Mouse (Mus musculus) neural tube, embryonic 15.5 days (tissue): ENCODE results near the gene Usp8. TPM values are rescaled to one million over a fixed set of nuclear protein-coding genes. Genes with fewer than 3 reads are reported as not detected.

Experiments used
- ATAC-seq: fragments of 200-750 bp; cut with Nextera tagmentation; 2 replicates; pipeline ENCODE4 v1.8.0; 2017; ENCODE audit warnings: mild to moderate bottlenecking, moderate TSS enrichment, moderate library complexity; ENCODE audit not compliant: low FRiP score
- H3K27ac ChIP-seq: fragments of 300-500 bp; sonication (generic); replicated peaks from 2 replicates; pipeline ENCODE4 v1.5.1; 2015; ENCODE audit warnings: mild to moderate bottlenecking, inconsistent platforms
- H3K27me3 ChIP-seq: fragments of 300-500 bp; sonication (generic); replicated peaks from 2 replicates; pipeline ENCODE4 v1.6.1; 2015; ENCODE audit warnings: inconsistent platforms
- H3K36me3 ChIP-seq: fragments of 300-500 bp; sonication (generic); 2 replicates; pipeline ENCODE4 v1.6.1; 2015; ENCODE audit warnings: inconsistent platforms
- H3K4me1 ChIP-seq: fragments of 300-500 bp; sonication (generic); 2 replicates; pipeline ENCODE4 v1.6.1; 2015; ENCODE audit warnings: inconsistent platforms
- H3K4me2 ChIP-seq: fragments of 300-500 bp; sonication (generic); 2 replicates; pipeline ENCODE4 v1.6.1; 2015; ENCODE audit warnings: inconsistent platforms, mild to moderate bottlenecking, moderate library complexity
- H3K4me3 ChIP-seq: fragments of 300-500 bp; sonication (generic); replicated peaks from 2 replicates; pipeline ENCODE4 v1.5.1; 2015; ENCODE audit warnings: mild to moderate bottlenecking, inconsistent platforms
- H3K9ac ChIP-seq: fragments of 300-500 bp; sonication (generic); replicated peaks from 2 replicates; pipeline ENCODE4 v1.6.1; 2015; ENCODE audit warnings: mild to moderate bottlenecking, inconsistent platforms
- H3K9me3 ChIP-seq: fragments of 300-500 bp; sonication (generic); replicated peaks from 2 replicates; pipeline ENCODE4 v1.6.1; 2016; ENCODE audit warnings: inconsistent platforms
- whole genome bisulfite sequencing: fragments of 180-500 bp; shearing (Covaris S2); methylation state at CpG from one replicate; pipeline ENCODE4 v1.1.7; 2015; ENCODE audit warnings: mixed read lengths; 5-methylcytosine and 5-hydroxymethylcytosine counted together
- polyA plus RNA-seq: library from polyadenylated mRNA; unstranded; fragments of >200 nt; fragmentation: Nextera tagmentation; extraction: Ambion mirVana; gene quantifications from 2 replicates; pipeline ENCODE4 v1.2.1, GENCODE M21; 2015

The Usp8 gene
- polyA plus RNA-seq, 1 experiment from 2014 or later, result 30.1 TPM

DNA sequence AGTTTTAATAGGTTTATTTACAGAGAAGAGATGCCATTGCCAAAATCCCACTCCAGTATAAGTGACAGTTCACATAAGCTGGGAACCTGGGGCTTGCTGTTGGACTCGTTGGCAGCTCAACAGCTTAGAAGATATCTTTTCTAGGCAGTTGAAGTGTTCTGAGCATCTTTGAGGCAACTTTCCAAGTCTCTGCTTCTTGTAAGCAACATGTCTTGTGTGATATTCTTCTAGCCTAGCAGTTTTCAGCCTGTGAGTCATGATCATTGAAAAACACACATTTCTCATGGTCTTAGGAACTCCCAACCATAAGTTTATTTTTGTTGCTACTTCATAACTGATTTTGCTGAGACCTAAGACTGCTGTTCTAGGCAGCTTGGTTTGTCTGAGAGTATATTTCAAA lies 24.2 kb upstream of the Usp8 start:
- no peak overlapping the region for H3K4me2 ChIP-seq
- H3K36me3 ChIP-seq, result peaks cover 3% of the 10 kb centered on the region
- WGBS, result 100% methylated on average over 1 of the region's 1 CpGs
- no peak for ATAC-seq
- H3K9me3 ChIP-seq, result no peaks in the 10 kb centered on the region
- H3K4me1 ChIP-seq, result no peaks in the 10 kb centered on the region
- no peak overlapping the region for H3K9ac ChIP-seq
- H3K27me3 ChIP-seq, result no peaks in the 10 kb centered on the region
- no peak overlapping the region for H3K27ac ChIP-seq
- no peak overlapping the region for H3K4me3 ChIP-seq

DNA sequence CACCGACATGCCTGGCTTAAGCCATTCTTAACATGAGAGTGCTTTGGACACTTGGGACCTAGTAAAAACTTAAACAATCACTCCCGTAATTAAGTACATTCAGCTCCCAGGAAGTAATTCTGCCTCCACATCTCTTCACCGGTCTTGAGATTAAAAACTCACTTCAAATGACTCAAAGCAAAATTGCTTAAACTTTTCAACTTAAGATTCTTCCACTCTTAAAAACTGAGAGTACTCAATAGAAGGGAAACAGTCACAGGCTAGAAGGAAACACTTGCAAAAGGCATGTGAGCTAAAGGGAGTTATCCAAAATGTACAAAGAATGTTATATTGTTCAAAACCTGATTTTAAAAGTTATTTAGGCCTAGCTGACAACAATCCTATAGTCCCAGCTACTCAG lies 15.8 kb upstream of the Usp8 start:
- Histone ChIP-seq H3K27me3 (0 out of 2 replicates have a peak, but pooled peaks cover 3% of the 10 kb centered on the region), H3K4me1 (no peaks in the 10 kb centered on the region)
- WGBS, result 86% methylated on average over 3 of the region's 3 CpGs

GRCm38 (mm10) chr2:126695285-126695684 lies 11.8 kb upstream of the Usp8 start:
- ATAC-seq, result no peak
- 86% methylated on average over 6 of the region's 6 CpGs for WGBS

More for the DNA sequence above, 15.8 kb upstream of the Usp8 start:
- Histone ChIP-seq H3K36me3 (peaks cover 9% of the 10 kb centered on the region), H3K9ac (no peak overlapping the region), H3K9me3 (no peaks in the 10 kb centered on the region), H3K4me2 (no peak overlapping the region), H3K27ac (no peak overlapping the region), H3K4me3 (no peak overlapping the region)
- ATAC-seq, result no peak

GRCm38 (mm10) chr2:126707438-126707779 lies 281 bp downstream of the Usp8 start:
- peak; percentile 84 for ATAC-seq
- Histone ChIP-seq H3K4me3 (peak overlapping the region; percentile 64), H3K9ac (peak overlapping the region; percentile 84), H3K27ac (peak overlapping the region; percentile 88), H3K27me3 (peaks cover 18% of the 10 kb centered on the region), H3K4me2 (peak overlapping the region; percentile 80), H3K9me3 (no peaks in the 10 kb centered on the region), H3K36me3 (no peaks in the 10 kb centered on the region), H3K4me1 (peaks cover 15% of the 10 kb centered on the region)
- WGBS, result 0% methylated on average over 23 of the region's 23 CpGs

More at GRCm38 (mm10) chr2:126695285-126695684, 11.8 kb upstream of the Usp8 start:
- no peak overlapping the region for H3K4me3 ChIP-seq
- no peak overlapping the region for H3K27ac ChIP-seq
- H3K36me3 ChIP-seq, result no peaks in the 10 kb centered on the region
- no peak overlapping the region for H3K4me2 ChIP-seq
- 0 out of 2 replicates have a peak, but pooled peaks cover 3% of the 10 kb centered on the region for H3K27me3 ChIP-seq
- H3K9ac ChIP-seq, result no peak overlapping the region
- no peaks in the 10 kb centered on the region for H3K9me3 ChIP-seq
- H3K4me1 ChIP-seq, result no peaks in the 10 kb centered on the region

DNA sequence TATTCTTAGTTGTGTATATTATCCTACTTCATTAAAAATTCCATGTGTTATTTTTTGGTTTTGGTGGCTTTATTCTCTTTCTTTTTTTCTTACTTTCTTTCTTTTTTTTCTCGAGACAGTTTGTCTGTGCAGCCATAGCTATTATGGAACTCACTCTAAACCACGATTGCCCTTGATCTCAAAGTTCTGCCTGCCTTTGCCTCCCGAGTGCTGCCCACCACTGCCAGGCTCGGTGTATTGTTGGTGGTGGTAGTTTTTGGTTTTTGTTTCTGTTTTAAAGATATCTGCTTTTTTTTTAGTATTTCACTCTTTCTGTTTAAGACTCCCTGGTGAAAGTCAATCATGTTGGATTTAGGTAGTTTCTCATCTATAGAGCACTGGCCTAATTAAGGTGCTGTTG lies 1.2 kb downstream of the Usp8 start:
- H3K4me1 ChIP-seq, result peaks cover 15% of the 10 kb centered on the region
- H3K9ac ChIP-seq, result peak overlapping the region; percentile 84
- H3K27me3 ChIP-seq, result peaks cover 13% of the 10 kb centered on the region
- no peaks in the 10 kb centered on the region for H3K9me3 ChIP-seq
- 89% methylated on average over 4 of the region's 4 CpGs for WGBS
- H3K27ac ChIP-seq, result no peak overlapping the region
- H3K4me3 ChIP-seq, result peak overlapping the region; percentile 64; the same call in 1 of the 2 replicates
- ATAC-seq, result no peak
- peak overlapping the region; percentile 80 for H3K4me2 ChIP-seq
- no peaks in the 10 kb centered on the region for H3K36me3 ChIP-seq

DNA sequence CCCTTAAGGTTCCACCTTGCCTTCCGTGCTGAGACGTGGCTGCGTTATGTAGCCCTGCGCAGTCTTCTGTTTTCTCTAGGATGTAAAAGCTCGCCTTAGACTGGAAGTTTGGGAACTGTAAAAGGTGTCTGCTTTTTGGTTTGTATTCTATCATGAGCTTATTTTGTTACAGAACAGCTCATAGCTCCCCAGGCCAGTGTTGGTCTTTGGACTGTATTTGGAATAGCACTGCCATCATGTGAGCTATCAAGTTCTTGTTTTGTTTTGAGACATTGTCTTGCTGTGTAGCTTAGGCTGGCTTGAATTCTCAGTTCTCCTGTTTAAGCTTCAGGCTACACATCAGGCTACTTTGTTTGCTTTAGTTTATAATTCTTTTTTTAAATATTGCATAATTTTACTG lies 5.4 kb downstream of the Usp8 start:
- no peak for ATAC-seq
- H3K4me1 ChIP-seq, result peaks cover 10% of the 10 kb centered on the region
- no peaks in the 10 kb centered on the region for H3K27me3 ChIP-seq
- H3K9ac ChIP-seq, result no peak overlapping the region
- no peaks in the 10 kb centered on the region for H3K36me3 ChIP-seq
- no peak overlapping the region for H3K27ac ChIP-seq
- 97% methylated on average over 5 of the region's 5 CpGs for WGBS
- no peaks in the 10 kb centered on the region for H3K9me3 ChIP-seq
- H3K4me3 ChIP-seq, result no peak overlapping the region
- no peak overlapping the region for H3K4me2 ChIP-seq

GRCm38 (mm10) chr2:126712950-126713349 lies 5.8 kb downstream of the Usp8 start:
- Histone ChIP-seq H3K4me3 (no peak overlapping the region), H3K9me3 (no peaks in the 10 kb centered on the region), H3K9ac (no peak overlapping the region), H3K36me3 (no peaks in the 10 kb centered on the region), H3K27ac (no peak overlapping the region), H3K4me1 (peaks cover 8% of the 10 kb centered on the region), H3K27me3 (no peaks in the 10 kb centered on the region), H3K4me2 (no peak overlapping the region)
- ATAC-seq, result no peak

DNA sequence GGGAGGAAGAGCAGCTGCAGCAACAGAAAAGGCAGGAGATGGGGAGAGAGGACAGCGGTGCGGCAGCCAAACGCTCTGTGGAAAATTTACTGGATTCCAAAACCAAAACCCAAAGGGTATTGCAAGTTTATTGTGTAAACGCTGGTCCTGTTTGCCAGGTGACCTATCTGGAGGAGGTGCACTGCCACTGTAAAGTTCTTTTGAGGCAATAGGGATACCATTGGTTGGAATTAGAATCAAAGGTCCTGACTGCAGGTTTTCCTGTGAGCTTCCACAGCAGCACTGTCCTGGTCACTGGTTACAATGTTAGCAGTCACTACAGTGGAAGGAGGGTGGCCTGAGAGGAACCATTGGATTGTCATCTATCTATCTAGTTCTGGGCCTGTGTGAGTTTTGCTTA lies 22.1 kb downstream of the Usp8 start:
- Histone ChIP-seq H3K36me3 (peaks cover 47% of the 10 kb centered on the region), H3K9me3 (no peaks in the 10 kb centered on the region), H3K4me3 (no peak overlapping the region), H3K4me1 (no peaks in the 10 kb centered on the region), H3K9ac (no peak overlapping the region), H3K4me2 (no peak overlapping the region), H3K27ac (no peak overlapping the region), H3K27me3 (no peaks in the 10 kb centered on the region)
- WGBS, result 97% methylated on average over 4 of the region's 4 CpGs
- no peak for ATAC-seq

- Histone ChIP-seq H3K4me1 (no peaks in the 10 kb centered on the region), H3K27ac (no peak overlapping the region), H3K4me2 (no peak overlapping the region), H3K4me3 (no peak overlapping the region), H3K36me3 (peaks cover 56% of the 10 kb centered on the region), H3K27me3 (no peaks in the 10 kb centered on the region), H3K9me3 (no peaks in the 10 kb centered on the region), H3K9ac (no peak overlapping the region)
- WGBS, result 89% methylated on average over 2 of the region's 2 CpGs
- no peak for ATAC-seq
Measured at GRCm38 (mm10) chr2:126730502-126730901, 23.4 kb downstream of the Usp8 start.

DNA sequence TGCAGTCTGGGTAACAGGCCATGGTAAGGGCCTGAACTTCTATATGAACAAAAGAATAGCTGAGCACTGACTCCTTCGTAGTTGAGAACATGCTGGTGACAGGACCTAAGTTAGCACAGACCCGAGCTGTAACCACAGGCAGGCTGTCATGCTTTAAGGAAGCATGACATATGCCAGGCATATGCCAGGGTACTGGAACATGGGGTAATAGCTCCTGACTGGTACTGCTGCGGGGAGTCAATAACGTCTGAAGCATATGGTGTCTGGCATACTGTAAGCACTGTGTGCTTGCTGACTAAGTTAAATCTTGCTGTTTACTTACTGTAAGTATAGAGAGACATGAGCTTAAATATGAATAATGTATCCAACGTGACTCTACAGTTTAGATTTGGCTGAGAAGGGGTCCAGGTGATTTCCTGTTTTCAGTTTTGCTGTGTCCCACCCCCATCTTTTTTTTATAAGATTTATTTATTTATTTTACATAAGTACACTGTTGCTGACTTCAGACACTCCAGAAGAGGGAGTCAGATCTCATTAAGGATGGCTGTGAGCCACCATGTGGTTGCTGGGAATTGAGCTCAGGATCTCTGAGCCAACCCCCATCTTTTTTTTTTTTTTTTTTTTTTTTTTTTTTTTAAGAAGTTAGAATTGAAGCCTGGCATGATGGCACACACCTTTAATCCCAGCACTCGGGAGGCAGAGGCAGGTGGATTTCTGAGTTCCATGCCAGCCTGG lies 28.4 kb downstream of the Usp8 start:
- H3K4me2 ChIP-seq, result no peak overlapping the region
- H3K9ac ChIP-seq, result no peak overlapping the region
- no peaks in the 10 kb centered on the region for H3K27me3 ChIP-seq
- H3K4me1 ChIP-seq, result no peaks in the 10 kb centered on the region
- whole genome bisulfite sequencing, result 85% methylated on average over 6 of the region's 6 CpGs
- no peak overlapping the region for H3K27ac ChIP-seq
- no peaks in the 10 kb centered on the region for H3K9me3 ChIP-seq
- no peak for ATAC-seq
- H3K36me3 ChIP-seq, result peaks cover 67% of the 10 kb centered on the region
- no peak overlapping the region for H3K4me3 ChIP-seq

- Histone ChIP-seq H3K9me3 (no peaks in the 10 kb centered on the region), H3K27me3 (no peaks in the 10 kb centered on the region), H3K9ac (no peak overlapping the region), H3K4me1 (no peaks in the 10 kb centered on the region), H3K4me2 (no peak overlapping the region), H3K36me3 (peaks cover 59% of the 10 kb centered on the region), H3K27ac (no peak overlapping the region), H3K4me3 (no peak overlapping the region)
- no peak for ATAC-seq
- WGBS, result 82% methylated on average over 2 of the region's 2 CpGs
Measured at GRCm38 (mm10) chr2:126740314-126740713, 33.2 kb downstream of the Usp8 start.

DNA sequence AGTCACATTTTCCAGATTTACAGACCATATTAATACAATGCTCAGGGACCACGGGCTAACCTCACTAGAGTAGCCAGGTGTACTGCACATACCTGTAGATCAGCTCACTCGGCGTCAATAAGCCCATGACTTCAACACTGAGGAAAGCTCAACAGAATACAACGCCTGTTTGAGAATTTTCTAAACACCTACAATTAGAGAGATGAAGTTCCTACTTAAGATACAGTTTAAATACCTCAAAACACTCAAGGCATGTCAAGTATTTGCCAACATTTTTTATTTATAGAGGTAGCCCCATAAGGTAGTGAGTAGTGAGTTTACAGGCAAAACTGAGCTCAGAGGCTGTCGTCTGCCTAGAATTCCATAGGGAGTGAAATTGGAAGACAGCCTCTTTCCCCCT lies 36.3 kb downstream of the Usp8 start:
- 89% methylated on average over 5 of the region's 5 CpGs for WGBS
- Histone ChIP-seq H3K36me3 (peaks cover 64% of the 10 kb centered on the region), H3K27ac (no peak overlapping the region), H3K4me3 (no peak overlapping the region), H3K9me3 (no peaks in the 10 kb centered on the region), H3K9ac (no peak overlapping the region), H3K4me2 (no peak overlapping the region), H3K27me3 (no peaks in the 10 kb centered on the region), H3K4me1 (no peaks in the 10 kb centered on the region)
- ATAC-seq, result no peak
